Mouse (Mus musculus) left cerebral cortex, adult 11 months (tissue): Measurements from ENCODE around the gene Trnau1ap.
A peak's percentile ranks its signal among the peaks of the same experiment; 100 is the strongest.
"Not testable (repeated sequence)": the region's sequence is repeated elsewhere in the genome, so short reads cannot be mapped to it uniquely, and the experiment has no call there.

Source experiments
- DNase-seq: peaks from one replicate; pipeline ENCODE4 v3.0.0; 2022; ENCODE audit warnings: low spot score

The Trnau1ap gene

DNA sequence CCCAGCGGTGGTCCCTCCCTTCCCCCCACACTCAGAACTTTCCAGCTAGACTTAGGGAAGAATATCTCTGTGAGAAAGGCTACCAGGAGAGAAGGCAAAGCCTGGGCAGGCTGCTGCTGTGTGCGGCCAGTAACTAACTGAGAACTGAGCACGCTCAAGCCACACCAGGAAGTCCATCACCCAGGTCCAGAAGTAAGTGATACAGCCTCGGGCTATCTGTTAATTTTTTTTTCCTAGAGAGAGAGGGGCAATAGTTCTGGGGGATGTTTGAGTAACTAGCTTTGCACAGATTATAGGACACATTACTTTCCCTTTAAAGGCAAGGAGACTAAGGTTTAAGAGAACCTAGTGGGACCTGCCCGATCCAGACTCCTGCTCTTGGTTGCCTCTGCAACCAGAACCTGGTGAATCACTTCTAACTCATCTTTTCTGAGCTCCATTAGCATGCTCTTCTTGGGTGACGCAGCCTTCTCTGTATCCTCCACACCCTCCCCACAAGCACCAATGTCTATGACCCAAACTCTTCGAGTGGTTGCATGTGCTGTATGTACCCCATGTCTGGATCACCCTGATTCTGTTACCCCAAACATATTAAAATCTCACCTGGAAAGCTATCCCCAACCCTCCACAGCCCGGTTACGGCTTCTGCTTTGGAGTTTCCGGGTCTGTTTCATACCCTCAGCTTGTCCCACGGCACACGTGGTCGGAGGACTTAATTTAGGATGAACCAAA is 15.2 kb upstream of the Trnau1ap start:
- DNase-seq = no peak

DNA sequence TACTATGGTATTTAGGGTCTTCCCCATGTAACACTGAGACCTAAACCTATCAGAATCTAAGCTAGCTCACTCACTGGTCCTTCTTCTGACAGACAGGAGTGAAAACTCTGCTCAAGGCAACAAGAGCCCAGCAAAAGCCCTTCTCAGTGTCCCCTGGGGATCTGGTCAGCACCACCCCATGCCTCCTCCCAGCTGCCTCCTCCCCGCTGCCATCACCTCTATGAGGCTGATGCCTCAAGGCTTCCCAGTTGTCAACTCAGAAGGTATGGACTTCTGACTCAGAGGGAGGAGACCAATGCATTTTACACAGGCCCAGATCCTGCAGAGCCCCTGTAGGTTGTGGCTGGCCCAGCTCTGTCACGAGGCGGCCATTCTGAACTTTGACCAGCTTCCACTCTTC is 12.1 kb upstream of the Trnau1ap start:
- no peak for DNase-seq

DNA sequence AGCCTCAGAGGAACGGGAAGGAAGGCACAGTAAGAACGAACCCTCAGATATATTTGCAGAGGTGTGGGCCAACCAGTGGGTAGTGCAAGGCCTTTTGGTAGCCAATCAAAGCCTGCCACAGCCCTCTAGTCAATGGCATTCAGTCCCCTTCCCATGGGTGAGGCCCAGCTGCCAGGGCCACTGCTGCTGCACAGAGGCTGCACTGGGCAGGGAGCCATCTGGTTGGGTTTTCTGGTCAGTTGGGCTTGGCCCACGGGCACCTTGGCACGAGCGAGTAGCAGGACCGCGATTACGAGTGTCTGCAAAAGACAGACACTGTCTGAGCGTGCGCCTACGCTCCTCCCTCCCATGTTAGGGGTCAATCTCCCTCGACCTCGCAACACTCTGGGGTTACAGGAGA is 9.6 kb upstream of the Trnau1ap start:
- no peak for DNase-seq

DNA sequence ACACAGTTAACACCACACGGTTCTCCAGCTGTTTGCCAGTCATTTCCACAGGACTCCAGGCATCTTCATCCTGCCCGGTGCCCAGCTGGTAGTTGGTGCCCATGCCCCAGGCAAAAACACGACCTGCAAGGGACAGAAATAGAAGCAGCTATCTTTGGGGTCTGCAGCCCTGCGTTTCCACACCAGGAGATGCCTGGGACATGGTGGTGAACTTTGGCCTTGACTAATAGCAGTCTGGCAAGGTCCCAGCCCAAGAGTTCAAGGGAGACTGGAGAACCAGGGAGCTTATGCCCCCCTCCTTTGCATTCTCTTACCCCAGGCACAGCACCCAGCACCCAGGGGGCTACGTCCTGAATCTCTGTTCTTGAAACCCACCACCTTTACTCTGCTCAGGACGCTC is 3.5 kb upstream of the Trnau1ap start:
- no peak for DNase-seq

DNA sequence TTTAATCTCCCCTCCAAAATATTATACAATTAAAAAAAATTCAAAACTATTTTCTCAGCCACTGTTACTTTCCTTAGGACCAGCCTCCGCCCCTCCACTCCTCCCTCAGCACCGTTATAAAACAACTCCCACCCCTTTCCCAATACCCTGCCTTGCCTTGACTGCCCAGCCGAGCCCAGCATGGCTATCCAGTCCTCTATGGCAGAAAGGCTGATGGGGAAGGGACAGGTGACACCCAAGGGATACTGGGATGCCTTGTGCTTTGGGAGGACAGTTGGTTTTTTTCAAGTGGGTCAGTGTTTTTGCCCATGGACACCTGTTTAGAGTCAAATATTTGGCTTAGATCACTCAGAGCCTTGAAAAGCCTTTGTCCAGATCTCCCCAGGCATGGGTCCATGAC is 2.6 kb upstream of the Trnau1ap start:
- DNase-seq = no peak

DNA sequence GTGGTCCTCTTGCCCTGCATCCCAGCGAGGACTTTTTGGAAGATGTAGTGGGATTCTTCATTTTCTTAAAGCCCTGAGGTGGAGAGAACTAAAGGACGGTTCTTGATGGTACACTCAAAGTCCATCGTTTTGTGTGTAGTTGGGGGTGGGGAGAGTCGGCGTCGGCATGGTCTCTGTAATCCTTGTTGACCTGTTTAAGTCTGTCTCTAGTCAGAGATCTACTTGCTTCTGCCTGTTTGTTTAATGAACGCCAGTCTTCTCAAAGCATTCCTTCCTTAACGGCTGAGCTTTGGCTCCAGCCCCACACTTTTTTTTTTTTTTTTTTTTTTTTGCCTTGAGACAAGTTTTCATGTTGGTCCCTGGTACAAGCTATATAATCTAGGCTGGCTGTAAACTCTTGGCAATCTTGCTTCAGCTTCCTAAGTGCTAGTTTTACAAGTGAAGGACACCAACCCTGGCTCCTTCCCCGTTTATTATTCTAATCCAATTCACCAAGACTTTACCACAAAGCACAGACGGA is 557 bp upstream of the Trnau1ap start:
- DNase-seq = no peak

DNA sequence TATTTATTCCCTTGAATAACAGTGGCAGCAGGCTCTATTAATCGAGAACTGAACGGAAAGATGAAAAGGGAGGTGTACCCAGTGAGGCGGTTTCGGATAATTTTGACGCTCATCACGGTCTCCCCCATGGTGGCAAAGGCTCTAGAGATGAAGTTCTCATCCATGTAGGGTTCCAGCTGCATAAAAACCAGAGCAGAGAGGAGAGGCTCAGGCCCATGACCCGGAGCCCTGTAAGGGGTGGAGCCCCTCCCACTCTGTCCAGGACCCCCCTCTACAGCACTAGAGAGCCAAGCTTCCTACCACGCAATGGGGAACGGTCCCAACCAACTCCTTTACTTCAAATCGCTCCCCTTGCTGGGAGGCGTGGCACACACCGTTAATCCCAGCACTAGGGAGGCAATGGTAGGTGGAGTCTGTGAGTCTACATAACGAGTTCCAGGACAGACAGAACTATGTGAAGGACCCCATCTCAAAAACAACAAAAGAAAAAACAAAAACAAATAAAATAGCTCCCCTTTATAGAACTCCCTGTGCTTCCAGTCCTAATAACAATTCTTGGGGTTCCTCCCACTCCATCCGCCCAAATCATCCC is 851 bp downstream of the Trnau1ap start:
- no peak for DNase-seq

DNA sequence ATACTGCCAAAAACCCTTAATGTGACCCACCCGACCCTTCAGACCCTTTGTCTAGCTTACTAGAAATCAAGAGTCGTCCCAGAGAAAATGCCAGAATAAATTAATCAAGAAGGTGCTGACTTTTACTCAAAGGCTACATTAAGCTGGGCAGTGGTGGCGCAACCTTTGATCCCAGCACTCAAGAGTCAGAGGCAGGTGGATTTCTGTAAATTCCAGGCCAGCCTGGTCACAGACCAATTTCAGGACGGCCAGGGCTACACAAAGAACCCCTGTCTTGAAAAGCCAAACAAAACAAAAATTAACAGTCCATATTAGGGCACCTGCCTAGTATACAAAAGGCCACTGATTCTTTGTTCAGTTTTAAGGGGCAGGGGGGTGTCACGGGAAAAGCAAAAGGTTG is 2.9 kb downstream of the Trnau1ap start:
- no peak for DNase-seq

DNA sequence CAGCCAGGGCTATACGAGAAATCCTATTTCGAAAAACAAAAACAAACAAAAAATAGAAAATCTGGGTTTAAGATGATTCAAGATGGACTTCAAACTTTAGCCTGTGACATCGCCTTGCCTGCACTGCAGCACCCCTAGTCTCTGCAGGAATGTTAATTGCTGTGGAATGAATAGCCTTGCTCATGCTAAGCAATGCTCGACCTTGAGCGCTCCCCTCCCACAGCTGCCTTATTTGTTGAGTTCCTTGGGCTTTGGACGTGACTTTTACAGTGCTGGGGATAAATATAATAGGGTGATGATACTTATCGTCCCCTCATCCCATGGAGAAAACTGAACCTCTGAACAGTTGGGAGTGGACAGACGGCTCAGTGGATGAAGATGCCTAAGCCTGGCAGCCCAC is 13.6 kb downstream of the Trnau1ap start:
- no peak for DNase-seq

DNA sequence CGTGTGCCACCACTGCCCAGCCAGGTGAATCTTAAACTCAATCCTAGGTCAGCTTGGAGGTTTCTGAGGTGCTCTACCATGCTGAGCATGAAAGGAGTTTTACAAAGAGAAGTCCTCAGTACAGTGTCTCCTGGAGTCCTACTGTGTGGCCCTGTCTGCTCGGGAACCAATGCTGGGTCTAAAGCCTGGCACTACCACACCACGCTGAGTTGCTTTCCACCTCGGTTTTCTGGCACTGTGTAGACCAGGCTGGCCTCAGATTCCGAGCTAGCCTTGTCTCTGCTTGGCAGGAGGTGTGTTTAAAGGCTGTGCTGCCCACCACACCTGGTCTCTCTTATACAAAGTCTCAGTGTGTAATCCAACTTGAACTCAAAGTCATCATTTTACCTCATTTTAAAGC is 16.7 kb downstream of the Trnau1ap start:
- DNase-seq = no peak

DNA sequence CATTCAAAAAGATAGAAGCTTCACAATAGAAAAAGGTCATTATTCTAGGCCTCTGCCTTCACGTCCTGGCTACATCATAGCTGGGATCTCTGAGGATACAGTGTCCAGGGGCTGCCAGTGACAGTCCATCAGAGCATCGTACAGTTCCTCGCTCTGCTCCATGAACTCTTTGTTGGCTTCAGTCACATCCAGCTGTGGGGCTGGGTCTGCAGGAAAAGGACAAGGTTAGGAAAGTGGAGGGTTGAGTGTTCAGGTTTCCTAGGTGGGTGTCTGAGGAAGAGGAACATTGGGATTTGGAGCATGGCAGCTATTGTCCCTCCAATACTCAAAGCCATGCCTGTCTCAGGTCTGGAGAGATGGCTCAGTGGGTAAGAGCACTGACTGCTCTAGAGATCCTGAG is 17.5 kb downstream of the Trnau1ap start:
- DNase-seq = no peak

DNA sequence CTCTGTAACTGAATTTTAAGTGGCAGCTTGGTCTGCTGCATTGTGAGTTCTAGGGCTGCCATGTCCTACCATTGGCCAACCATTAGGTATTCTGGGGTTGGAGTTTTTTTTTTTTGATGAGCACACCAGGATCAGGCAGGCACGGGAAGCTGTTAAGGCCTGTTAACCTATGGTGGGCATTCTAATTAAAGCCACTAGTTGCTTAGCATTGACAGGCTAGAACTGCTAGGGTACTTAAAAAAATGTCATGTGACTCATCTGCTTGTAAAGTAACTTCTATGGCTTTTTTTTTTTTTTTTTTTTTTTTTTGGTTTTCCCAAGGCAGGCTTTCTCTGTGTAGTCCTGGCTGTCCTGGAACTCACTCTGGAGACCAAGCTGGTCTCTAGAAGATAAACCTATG is 18.1 kb downstream of the Trnau1ap start:
- no peak for DNase-seq

DNA sequence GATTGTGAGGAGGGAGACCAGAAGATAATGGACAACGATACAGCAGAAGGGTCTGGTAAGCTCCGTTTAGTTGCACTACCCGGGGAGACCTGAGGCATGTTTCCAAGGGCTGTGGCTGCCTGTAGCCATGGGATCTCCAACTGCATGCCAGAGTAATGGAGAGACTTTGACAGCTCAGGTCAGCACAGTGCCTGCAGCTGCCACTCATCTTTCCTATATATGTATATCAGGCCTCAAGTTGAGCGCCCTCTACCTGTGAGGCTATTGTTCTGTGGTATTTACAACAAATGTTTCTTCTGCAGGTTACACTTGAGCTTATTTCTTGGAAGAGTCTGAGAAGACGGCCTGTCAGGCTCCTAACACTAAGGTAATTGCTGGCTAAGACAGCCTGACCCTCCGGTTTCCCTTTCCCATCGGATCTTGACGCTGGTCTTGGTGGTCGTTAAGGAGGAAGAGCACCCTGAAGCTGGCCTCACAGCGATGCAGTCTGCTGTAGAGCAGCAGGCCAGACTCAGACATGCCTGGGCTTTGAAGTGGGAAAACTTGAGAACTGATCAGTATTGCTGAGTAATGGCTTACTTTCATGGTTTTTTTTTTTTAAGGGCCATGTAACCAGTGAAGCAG is 19.4 kb downstream of the Trnau1ap start:
- DNase-seq = no peak

DNA sequence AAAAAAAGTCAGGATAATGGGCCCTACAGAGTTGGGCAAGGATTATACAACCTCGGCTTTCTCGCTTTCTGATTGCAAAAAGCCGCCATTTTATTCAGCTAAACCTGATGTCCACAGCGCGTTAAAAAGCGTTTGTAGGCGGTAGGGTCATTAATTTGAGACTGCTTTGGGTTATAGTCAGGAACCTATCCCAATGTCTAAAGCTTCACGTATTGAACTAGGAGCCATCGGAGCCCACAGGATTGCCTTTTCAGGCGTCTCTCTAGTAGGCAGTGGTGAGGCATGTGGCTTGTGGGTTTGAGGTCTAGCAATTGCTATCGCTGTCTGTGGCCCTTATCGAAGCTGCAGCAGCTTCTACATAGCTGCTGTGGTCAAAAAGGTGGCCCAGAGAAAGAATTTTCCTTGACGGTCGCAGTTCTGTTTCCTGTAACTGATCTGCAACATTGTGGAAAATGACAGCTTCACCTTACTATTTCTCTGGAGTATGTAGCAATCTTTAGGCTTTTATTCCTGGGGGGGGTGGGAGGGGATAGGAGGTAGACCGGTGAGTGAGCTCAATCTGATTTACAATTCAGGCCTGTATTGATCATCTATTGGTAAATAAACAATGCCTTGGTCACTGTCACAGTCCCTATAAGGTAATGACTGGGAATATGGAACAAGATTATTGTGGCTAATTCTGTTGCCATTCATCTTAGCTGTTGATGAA is 20.0 kb downstream of the Trnau1ap start:
- no peak for DNase-seq

DNA sequence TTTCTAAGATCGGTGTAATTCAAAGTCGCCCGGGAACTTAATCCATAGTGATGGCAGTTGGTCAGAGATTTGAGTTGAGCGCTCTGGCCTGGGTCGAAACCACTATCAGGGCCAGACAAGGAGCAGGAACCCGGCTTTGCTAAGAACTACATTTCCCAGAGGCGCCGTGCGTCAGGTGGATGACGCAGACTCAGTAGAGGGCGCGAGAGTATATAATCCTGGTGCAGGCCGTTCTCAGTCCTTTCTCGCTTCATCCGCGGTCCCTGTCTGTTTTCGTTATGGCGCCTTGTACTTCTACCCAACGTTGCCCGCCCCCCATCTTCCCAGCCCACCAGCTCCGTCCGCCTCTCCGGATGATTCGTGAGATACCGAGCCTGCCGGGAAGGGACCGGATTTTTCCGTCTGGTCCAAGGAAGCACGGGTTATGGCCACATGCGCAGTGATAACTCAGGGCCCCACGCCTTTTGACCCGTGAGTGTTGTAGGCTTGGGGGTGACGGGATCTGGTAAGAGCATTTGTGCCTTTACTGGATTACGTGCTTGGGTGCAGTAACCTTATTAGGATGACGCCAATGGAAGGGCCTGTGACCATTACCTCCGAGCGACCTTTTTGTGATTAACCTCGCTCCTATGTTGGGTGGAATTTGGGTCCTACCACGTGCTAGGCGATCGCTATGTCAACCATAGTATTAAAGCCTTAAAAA is 20.8 kb downstream of the Trnau1ap start:
- DNase-seq = peak; percentile 91

DNA sequence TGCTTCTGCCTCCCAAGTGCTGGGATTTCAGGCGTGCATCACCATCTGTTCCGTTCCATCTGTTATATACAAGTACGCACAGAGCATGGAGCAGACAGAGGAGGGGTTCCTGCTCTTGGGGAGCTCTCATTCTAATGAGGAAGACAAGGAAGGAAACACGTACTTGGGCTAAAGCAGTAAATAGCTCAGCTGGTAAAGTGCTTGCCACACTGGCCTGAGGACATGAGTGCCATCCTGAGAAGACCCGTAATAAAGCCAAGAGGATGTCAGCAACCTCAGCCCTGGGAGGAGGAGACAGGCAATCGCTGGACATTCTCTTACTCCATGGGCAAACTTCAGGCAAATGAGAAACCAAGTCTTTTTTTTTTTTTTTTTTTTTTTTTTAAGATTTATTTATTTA is 23.3 kb downstream of the Trnau1ap start:
- DNase-seq = no peak

DNA sequence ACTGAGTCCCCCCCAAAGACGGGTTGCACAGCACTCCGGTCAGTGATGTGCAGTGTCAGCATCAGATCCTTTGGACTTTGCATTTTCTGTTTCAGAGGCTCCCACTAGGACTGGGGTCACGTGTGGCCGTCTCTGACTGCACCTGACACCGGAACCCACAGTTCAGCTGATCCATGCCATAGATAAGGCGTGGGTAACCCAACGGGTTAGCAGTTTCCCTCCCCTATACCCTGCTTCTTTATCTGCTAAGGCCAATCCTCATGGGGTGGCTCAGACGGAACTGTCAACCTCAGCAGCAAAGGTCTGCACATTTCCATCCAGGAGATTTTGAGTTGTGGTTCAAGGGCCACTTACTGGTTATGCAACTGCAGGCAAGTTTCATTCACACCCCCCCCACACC is 24.1 kb downstream of the Trnau1ap start:
- DNase-seq = no peak

DNA sequence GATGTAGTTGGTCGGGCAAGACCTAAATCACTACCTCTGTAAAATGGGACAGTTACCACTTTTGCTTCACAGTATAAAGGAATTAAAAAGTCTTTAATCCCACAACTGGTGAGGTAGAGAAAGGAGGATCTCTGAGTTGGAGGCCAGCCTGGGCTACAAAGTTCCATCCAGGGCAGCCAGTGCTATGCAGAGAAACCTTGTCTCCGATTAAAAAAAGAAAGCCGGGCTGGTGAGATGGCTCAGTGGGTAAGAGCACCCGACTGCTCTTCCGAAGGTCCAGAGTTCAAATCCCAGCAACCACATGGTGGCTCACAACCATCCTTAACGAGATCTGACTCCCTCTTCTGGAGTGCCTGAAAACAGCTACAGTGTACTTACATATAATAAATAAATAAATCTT is 25.9 kb downstream of the Trnau1ap start:
- DNase-seq = not testable (repeated sequence)

DNA sequence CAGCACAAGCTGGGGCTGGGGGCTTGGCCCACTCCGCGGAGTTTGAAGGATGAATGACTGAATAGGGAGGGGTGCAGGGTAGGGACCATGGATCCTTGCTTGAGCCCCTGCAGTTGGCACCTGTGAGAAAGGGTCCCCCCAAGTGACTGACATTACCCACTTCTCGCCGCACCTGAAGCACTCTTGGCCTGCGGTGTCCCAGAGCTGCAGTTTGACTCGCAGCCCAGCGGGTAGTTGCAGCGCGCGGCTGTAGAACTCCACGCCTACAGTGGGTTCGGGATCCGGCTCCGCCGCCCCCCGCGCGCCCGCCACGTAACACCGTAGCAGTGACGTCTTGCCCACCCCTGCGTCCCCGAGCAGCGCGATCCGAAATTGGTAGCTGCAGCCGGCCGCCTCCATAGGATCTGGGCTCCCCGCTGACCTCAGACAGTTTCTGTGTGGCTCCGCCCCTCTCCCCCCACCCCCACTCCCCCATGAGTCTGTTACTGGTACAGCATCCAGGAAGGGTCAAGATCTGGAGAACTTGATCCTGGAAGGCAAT is 26.3 kb downstream of the Trnau1ap start, which contains the start of gene Rab42:
Gene Rab42, minus strand, starts transcription at position 447 of the 541 bp plus-strand sequence.
- no peak for DNase-seq

DNA sequence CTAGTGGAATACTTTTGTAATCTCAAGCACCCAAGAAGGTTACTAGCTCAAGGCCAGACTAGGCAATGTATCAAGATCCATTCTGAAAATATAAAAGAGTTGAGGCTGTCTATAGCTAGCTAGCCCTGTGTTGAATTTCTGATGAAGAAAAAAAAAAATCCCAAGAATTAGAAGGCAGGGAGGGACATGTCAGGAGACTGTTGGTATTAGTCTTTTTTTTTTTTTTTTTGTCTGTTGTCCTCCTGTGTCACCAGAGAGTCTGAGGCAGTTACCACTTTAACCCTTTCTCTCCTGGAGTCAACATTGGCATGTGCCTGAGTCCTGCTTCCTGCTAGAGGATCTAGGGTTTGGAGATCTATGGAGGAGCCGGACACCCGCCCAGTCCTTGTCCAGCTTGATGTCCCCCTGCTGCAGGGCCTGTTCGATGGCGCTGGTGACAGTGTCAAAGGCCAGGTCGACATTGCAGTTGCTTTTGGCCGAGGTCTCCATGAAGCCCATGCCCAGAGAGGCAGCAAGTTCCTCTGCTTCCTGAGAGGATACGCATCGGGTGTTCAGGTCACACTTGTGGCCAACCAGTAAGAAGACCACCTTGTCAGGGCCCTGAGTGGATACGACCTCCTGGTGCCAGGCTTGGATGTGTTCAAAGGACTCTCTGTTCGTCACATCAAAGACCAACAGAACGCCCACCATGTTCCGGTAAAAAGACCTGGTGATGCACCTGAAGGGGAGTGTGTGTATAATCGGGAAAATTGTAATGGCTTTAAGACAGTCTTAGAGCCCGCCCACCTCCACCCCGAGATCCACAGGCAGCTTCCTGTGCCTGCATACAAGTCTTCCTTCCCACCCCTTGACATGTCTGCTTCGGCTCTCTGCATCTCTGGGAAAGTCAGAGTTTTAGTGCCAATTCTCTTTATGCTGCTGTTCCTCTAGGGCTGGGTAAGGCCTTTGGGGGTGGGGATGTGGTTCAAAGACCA is 27.1 kb downstream of the Trnau1ap start:
- no peak for DNase-seq

DNA sequence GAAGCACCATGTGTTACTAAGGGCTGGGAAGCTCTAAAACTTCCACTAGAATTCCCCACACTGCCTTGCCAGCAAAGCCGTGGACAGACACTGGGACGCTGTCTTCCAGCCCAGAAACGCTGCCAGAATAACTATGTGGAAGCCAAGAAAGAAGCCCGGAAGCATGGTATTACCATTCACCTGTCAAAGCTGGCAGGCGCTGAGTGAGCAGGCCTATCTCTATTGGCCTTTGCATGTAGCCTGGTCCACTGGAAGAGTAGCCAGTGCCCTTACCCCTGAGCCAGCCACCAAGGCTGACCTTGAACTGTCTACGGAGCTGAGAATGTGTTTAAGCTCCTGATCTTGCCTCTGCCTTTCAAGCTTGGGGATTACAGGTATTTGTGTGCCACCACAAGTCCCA is 27.9 kb downstream of the Trnau1ap start:
- DNase-seq = no peak
